Mouse (Mus musculus): ENCODE data around the gene Ifnb1. TPM values are rescaled to one million over a fixed set of nuclear protein-coding genes. Genes with fewer than 3 reads are reported as not detected.
A peak's percentile ranks its signal among the peaks of the same experiment; 100 is the strongest.

Ifnb1 gene
- polyA plus RNA-seq, 1 experiment from 2014 or later = not detected

GRCm38 (mm10) chr4:88488107-88488506 is 34.5 kb downstream of the Ifnb1 start:
- H3K4me1 ChIP-seq = no peaks in the 10 kb centered on the region
- no peak overlapping the region for H3K27ac ChIP-seq
- H3K9me3 ChIP-seq = no peaks in the 10 kb centered on the region
- no peak overlapping the region for H3K4me3 ChIP-seq
- no peaks in the 10 kb centered on the region for H3K36me3 ChIP-seq
- DNase-seq (ENCODE audit: low spot score) = no peak
- 78% methylated on average over 3 of the region's 3 CpGs for WGBS
- H3K27me3 ChIP-seq (ENCODE audit: insufficient read depth, poor library complexity, severe bottlenecking) = no peaks in the 10 kb centered on the region

- no peak for DNase-seq (ENCODE audit: low spot score)
- H3K9me3 ChIP-seq = no peaks in the 10 kb centered on the region
- no peaks in the 10 kb centered on the region for H3K36me3 ChIP-seq
- no peaks in the 10 kb centered on the region for H3K27me3 ChIP-seq (ENCODE audit: insufficient read depth, poor library complexity, severe bottlenecking)
- WGBS = 76% methylated on average over 6 of the region's 6 CpGs
- no peak overlapping the region for H3K4me3 ChIP-seq
- no peak overlapping the region for H3K27ac ChIP-seq
- H3K4me1 ChIP-seq = peaks cover 12% of the 10 kb centered on the region
Observed at GRCm38 (mm10) chr4:88480130-88480529, 42.4 kb downstream of the Ifnb1 start.

- Histone ChIP-seq H3K27ac (no peak overlapping the region), H3K4me1 (peaks cover 12% of the 10 kb centered on the region), H3K9me3 (no peaks in the 10 kb centered on the region), H3K27me3 (ENCODE audit: insufficient read depth, poor library complexity, severe bottlenecking) (no peaks in the 10 kb centered on the region), H3K36me3 (no peaks in the 10 kb centered on the region), H3K4me3 (no peak overlapping the region)
- no peak for DNase-seq (ENCODE audit: low spot score)
- 90% methylated on average over 9 of the region's 9 CpGs for WGBS
Observed at GRCm38 (mm10) chr4:88478809-88479186, 43.8 kb downstream of the Ifnb1 start.

- Histone ChIP-seq H3K4me3 (no peak overlapping the region), H3K9me3 (no peaks in the 10 kb centered on the region), H3K36me3 (no peaks in the 10 kb centered on the region), H3K27me3 (ENCODE audit: insufficient read depth, poor library complexity, severe bottlenecking) (no peaks in the 10 kb centered on the region), H3K27ac (no peak overlapping the region), H3K4me1 (peaks cover 12% of the 10 kb centered on the region)
- no peak for DNase-seq (ENCODE audit: low spot score)
- WGBS = 81% methylated on average over 4 of the region's 4 CpGs
Observed at GRCm38 (mm10) chr4:88478177-88478808, 44.3 kb downstream of the Ifnb1 start.

GRCm38 (mm10) chr4:88476511-88477210 is 45.9 kb downstream of the Ifnb1 start:
- WGBS = 31% methylated on average over 4 of the region's 4 CpGs
- Histone ChIP-seq H3K36me3 (no peaks in the 10 kb centered on the region), H3K4me3 (no peak overlapping the region), H3K4me1 (peaks cover 12% of the 10 kb centered on the region), H3K27ac (0 out of 2 replicates have a peak overlapping the region, but pooled peaks have one; percentile 16), H3K9me3 (no peaks in the 10 kb centered on the region), H3K27me3 (ENCODE audit: insufficient read depth, poor library complexity, severe bottlenecking) (no peaks in the 10 kb centered on the region)
- DNase-seq (ENCODE audit: low spot score) = no peak

GRCm38 (mm10) chr4:88476084-88476483 is 46.5 kb downstream of the Ifnb1 start:
- Histone ChIP-seq H3K9me3 (no peaks in the 10 kb centered on the region), H3K27me3 (ENCODE audit: insufficient read depth, poor library complexity, severe bottlenecking) (no peaks in the 10 kb centered on the region), H3K4me3 (no peak overlapping the region), H3K27ac (no peak overlapping the region), H3K4me1 (peaks cover 12% of the 10 kb centered on the region), H3K36me3 (no peaks in the 10 kb centered on the region)
- WGBS = 87% methylated on average over 3 of the region's 3 CpGs
- no peak for DNase-seq (ENCODE audit: low spot score)

Other genes starting within 250 kb of the Ifnb1 start
- gene Hacd4, start 83.8 kb downstream of the Ifnb1 start, polyA plus RNA-seq (2016; fragmentation: Nextera tagmentation; extraction: Ambion mirVana) = 5.5 and 8.2 TPM in 2 replicates
- gene Ifna15, start 35.5 kb upstream of the Ifnb1 start, polyA plus RNA-seq (2016; fragmentation: Nextera tagmentation; extraction: Ambion mirVana) = not detected in 2 replicates
- not detected in 2 replicates for gene Ifna14, start 49.0 kb upstream of the Ifnb1 start, polyA plus RNA-seq (2016; fragmentation: Nextera tagmentation; extraction: Ambion mirVana)
- gene Ifna9, start 69.6 kb upstream of the Ifnb1 start, polyA plus RNA-seq (2016; fragmentation: Nextera tagmentation; extraction: Ambion mirVana) = not detected in 2 replicates
- not detected in 2 replicates for gene Ifna12, start 80.6 kb upstream of the Ifnb1 start, polyA plus RNA-seq (2016; fragmentation: Nextera tagmentation; extraction: Ambion mirVana)
- not detected in 2 replicates for gene C87499, start 111.6 kb upstream of the Ifnb1 start, polyA plus RNA-seq (2016; fragmentation: Nextera tagmentation; extraction: Ambion mirVana)
- not detected in 2 replicates for gene Ifna13, start 121.7 kb upstream of the Ifnb1 start, polyA plus RNA-seq (2016; fragmentation: Nextera tagmentation; extraction: Ambion mirVana)
- not detected in 2 replicates for gene Ifna16, start 154.2 kb upstream of the Ifnb1 start, polyA plus RNA-seq (2016; fragmentation: Nextera tagmentation; extraction: Ambion mirVana)
- not detected in 2 replicates for gene Ifna2, start 161.1 kb upstream of the Ifnb1 start, polyA plus RNA-seq (2016; fragmentation: Nextera tagmentation; extraction: Ambion mirVana)
- not detected in 2 replicates for gene Ifnab, start 168.6 kb upstream of the Ifnb1 start, polyA plus RNA-seq (2016; fragmentation: Nextera tagmentation; extraction: Ambion mirVana)
- 1.1 and 1.2 TPM in 2 replicates for gene Gm26566, start 199.0 kb upstream of the Ifnb1 start, polyA plus RNA-seq (2016; fragmentation: Nextera tagmentation; extraction: Ambion mirVana)
- gene Klhl9, start 199.7 kb upstream of the Ifnb1 start, polyA plus RNA-seq (2016; fragmentation: Nextera tagmentation; extraction: Ambion mirVana) = 83.9 and 88.7 TPM in 2 replicates
- 0.30 TPM in 1 of 2 replicates, not detected in the other for gene Gm13271, start 232.1 kb upstream of the Ifnb1 start, polyA plus RNA-seq (2016; fragmentation: Nextera tagmentation; extraction: Ambion mirVana)
- gene Gm13283, start 237.3 kb upstream of the Ifnb1 start, polyA plus RNA-seq (2016; fragmentation: Nextera tagmentation; extraction: Ambion mirVana) = 0.28 and 0.36 TPM in 2 replicates